Mouse (Mus musculus) megakaryocyte, embryonic 14.5 days (primary cell): ENCODE measurements around the gene Foxred2. TPM values are rescaled to one million over a fixed set of nuclear protein-coding genes. Genes with fewer than 3 reads are reported as not detected.

Source experiments
- H3K27me3 ChIP-seq: replicated peaks from 2 replicates; pipeline ENCODE3; 2012; ENCODE audit warnings: inconsistent platforms
- H3K36me3 ChIP-seq: replicated peaks from 2 replicates; pipeline ENCODE3; 2012; ENCODE audit warnings: low read length, inconsistent platforms, mixed read lengths
- H3K4me1 ChIP-seq: 2 replicates; pipeline ENCODE4 v1.6.1; 2012; ENCODE audit warnings: inconsistent platforms
- H3K4me3 ChIP-seq: replicated peaks from 2 replicates; pipeline ENCODE3; 2012; ENCODE audit warnings: moderate library complexity, mild to moderate bottlenecking, inconsistent platforms
- H3K9me3 ChIP-seq: 2 replicates; pipeline ENCODE4 v1.6.1; 2012; ENCODE audit warnings: inconsistent platforms
- FLI1 ChIP-seq: IDR thresholded peaks from 2 replicates; pipeline ENCODE4 v1.6.1; 2012; ENCODE audit warnings: low read length, inconsistent platforms, mixed read lengths
- GATA1 ChIP-seq: IDR thresholded peaks from 3 replicates; pipeline ENCODE4 v1.6.1; 2012; ENCODE audit warnings: mixed read lengths, low read length, inconsistent platforms, borderline replicate concordance
- polyA plus RNA-seq: library from polyadenylated mRNA; stranded (reverse); fragments of >175 nt; gene quantifications from 2 replicates; pipeline ENCODE4 v1.2.3, GENCODE M21; 2012; ENCODE audit warnings: low replicate concordance; ENCODE audit not compliant: insufficient read depth

Gene Foxred2
- polyA plus RNA-seq, 1 experiment = 0.66 TPM

DNA sequence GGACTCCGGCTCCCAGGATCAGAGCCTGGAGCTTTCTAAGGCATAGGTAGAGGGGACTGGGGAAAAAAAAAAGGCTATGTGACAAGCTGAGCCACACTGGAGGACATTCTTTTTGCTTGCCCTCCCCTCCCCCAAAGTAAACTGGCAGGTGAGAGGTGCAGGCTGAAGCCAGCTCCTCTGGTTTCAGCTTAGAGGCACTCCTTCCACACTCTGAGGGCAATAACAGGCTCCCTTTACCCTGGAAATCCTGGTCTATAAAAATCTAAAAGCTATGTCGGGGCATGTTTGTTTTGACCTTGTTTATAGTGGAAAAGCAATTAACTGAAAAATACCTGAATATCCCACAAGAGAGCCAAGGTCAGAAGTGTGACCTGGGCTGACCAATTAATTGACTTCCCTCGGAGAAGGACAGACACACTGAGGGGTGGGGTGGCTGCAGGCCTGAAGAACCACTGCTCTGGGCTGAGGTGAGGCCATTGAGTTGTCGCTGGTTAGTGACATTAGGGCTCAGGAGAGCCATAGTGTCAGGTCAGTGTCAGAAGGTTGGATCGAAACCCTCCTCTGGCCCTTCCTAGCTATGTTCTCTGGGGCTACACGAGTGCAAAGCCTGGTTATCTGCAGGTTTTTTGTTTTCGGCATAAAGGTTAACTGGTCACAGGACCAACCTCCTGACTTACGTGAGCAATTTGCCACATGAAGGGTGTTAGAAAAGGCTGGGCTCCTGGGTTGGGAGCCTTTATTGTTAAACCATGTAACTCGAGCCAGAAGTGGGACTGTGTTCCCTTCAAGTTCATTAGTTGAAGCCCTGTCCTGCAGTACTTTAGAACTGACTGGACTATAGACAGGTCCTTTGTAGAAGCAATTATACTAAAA, 48.6 kb downstream of the Foxred2 start:
- Histone ChIP-seq H3K36me3 (peaks cover 12% of the 10 kb centered on the region), H3K4me1 (peaks cover 82% of the 10 kb centered on the region), H3K4me3 (no peak overlapping the region), H3K27me3 (no peaks in the 10 kb centered on the region), H3K9me3 (no peaks in the 10 kb centered on the region)
- TF ChIP-seq FLI1 = no peak
- TF ChIP-seq GATA1 = no peak

- no peaks in the 10 kb centered on the region for H3K27me3 ChIP-seq
- peak overlapping the region; percentile 90 for H3K4me3 ChIP-seq
- TF ChIP-seq FLI1 (no peak), GATA1 (no peak)
Measured at GRCm38 (mm10) chr15:77906545-77906944, 50.0 kb downstream of the Foxred2 start.

GRCm38 (mm10) chr15:77906081-77906480, 50.4 kb downstream of the Foxred2 start:
- H3K4me1 ChIP-seq = peaks cover 69% of the 10 kb centered on the region
- H3K36me3 ChIP-seq = peaks cover 3% of the 10 kb centered on the region
- H3K9me3 ChIP-seq = no peaks in the 10 kb centered on the region
- peak overlapping the region; percentile 90 for H3K4me3 ChIP-seq
- no peaks in the 10 kb centered on the region for H3K27me3 ChIP-seq
- TF ChIP-seq GATA1 = no peak
- TF ChIP-seq FLI1 = no peak

More at GRCm38 (mm10) chr15:77906545-77906944, 50.0 kb downstream of the Foxred2 start:
- H3K9me3 ChIP-seq = no peaks in the 10 kb centered on the region
- peaks cover 73% of the 10 kb centered on the region for H3K4me1 ChIP-seq
- H3K36me3 ChIP-seq = peaks cover 3% of the 10 kb centered on the region

- TF ChIP-seq FLI1 (no peak), GATA1 (no peak)
- H3K9me3 ChIP-seq = no peaks in the 10 kb centered on the region
- H3K27me3 ChIP-seq = no peaks in the 10 kb centered on the region
- H3K36me3 ChIP-seq = peaks cover 3% of the 10 kb centered on the region
- peaks cover 63% of the 10 kb centered on the region for H3K4me1 ChIP-seq
- H3K4me3 ChIP-seq = peak overlapping the region; percentile 90
Measured at GRCm38 (mm10) chr15:77905275-77905970, 51.1 kb downstream of the Foxred2 start.

DNA sequence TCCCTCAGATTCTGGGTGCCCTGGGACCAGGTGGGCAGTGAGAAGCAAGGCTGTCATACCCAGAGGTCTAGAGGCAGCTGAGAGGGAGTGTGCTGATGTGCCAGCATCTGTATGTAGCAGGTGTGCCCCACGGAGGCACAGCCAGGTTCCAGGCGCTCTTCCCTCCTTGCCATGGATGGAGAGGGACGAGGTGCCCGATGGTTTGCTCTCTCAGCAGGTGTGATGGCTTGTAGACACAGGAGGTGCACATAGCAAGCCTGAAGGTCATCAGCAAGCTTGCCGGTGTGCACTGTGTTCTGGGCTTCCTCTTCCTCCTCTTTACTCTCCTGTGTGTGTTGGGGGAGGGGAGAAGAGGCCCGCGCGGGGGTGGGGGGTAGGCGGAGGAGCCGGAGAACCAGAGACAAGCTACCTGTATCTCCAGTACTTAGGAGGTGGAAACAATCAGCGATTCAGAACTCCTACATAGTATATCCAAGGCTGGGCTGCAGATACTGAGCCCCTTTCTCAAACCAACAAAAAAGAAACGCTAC, 52.1 kb downstream of the Foxred2 start:
- Histone ChIP-seq H3K9me3 (no peaks in the 10 kb centered on the region), H3K27me3 (no peaks in the 10 kb centered on the region), H3K4me3 (peak overlapping the region; percentile 90), H3K4me1 (peaks cover 57% of the 10 kb centered on the region), H3K36me3 (peaks cover 3% of the 10 kb centered on the region)
- no peak for TF ChIP-seq FLI1
- TF ChIP-seq GATA1 = no peak

GRCm38 (mm10) chr15:77903176-77903575, 53.3 kb downstream of the Foxred2 start:
- peaks cover 3% of the 10 kb centered on the region for H3K36me3 ChIP-seq
- H3K4me1 ChIP-seq = peaks cover 57% of the 10 kb centered on the region
- H3K4me3 ChIP-seq = peak overlapping the region; percentile 56
- no peaks in the 10 kb centered on the region for H3K9me3 ChIP-seq
- TF ChIP-seq GATA1 = no peak
- no peaks in the 10 kb centered on the region for H3K27me3 ChIP-seq

DNA sequence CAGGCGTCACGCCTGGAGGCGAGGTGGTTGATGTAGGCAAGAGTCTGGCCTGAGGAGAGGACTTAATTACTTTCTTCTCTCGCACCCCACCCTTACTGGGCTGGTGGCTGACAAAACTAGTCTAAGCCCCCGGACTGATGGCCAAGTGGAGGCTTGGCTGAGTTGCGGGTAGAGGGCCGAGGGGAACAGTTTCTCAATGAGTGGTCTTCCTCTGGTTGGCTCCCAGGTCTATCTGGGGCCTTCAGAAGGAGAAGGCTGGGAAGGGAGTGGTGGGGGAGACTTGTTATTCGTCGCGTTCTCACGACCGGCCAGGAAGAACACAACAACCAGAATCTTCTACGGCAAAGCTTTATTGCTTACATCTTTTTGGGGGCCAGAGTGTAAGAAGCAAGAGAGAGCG, 61.6 kb downstream of the Foxred2 start:
- Histone ChIP-seq H3K9me3 (no peaks in the 10 kb centered on the region), H3K4me1 (peaks cover 50% of the 10 kb centered on the region), H3K27me3 (no peaks in the 10 kb centered on the region), H3K36me3 (no peaks in the 10 kb centered on the region), H3K4me3 (no peak overlapping the region)
- no peak for TF ChIP-seq GATA1
- TF ChIP-seq FLI1 = no peak

DNA sequence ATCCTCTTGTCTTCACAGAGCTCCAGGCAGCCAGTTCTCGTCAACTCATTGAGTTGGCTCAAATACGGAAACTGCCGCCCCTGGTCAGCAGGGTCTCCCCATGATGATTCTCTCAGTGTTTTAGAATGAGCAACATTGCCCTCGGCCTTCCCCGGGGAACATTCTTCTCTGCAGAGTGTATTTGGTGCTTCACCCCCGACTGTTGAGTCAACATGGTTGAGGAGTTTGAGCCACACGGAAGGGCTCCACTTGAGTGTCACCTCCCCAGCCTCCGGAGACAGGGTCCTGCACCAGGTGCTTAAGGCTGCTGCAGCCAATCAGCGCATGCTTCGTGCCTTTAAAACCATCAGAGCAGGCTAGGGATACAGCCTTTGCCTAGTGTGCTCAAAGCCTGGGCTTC, 63.2 kb downstream of the Foxred2 start:
- Histone ChIP-seq H3K4me3 (peak overlapping the region; percentile 4), H3K9me3 (no peaks in the 10 kb centered on the region), H3K36me3 (no peaks in the 10 kb centered on the region), H3K4me1 (peaks cover 67% of the 10 kb centered on the region), H3K27me3 (no peaks in the 10 kb centered on the region)
- no peak for TF ChIP-seq FLI1
- no peak for TF ChIP-seq GATA1

- H3K9me3 ChIP-seq = no peaks in the 10 kb centered on the region
- H3K4me3 ChIP-seq = no peak overlapping the region
- no peaks in the 10 kb centered on the region for H3K27me3 ChIP-seq
- TF ChIP-seq FLI1 (no peak), GATA1 (no peak)
- no peaks in the 10 kb centered on the region for H3K36me3 ChIP-seq
- H3K4me1 ChIP-seq = peaks cover 75% of the 10 kb centered on the region
Measured at GRCm38 (mm10) chr15:77892420-77892819, 64.1 kb downstream of the Foxred2 start.

DNA sequence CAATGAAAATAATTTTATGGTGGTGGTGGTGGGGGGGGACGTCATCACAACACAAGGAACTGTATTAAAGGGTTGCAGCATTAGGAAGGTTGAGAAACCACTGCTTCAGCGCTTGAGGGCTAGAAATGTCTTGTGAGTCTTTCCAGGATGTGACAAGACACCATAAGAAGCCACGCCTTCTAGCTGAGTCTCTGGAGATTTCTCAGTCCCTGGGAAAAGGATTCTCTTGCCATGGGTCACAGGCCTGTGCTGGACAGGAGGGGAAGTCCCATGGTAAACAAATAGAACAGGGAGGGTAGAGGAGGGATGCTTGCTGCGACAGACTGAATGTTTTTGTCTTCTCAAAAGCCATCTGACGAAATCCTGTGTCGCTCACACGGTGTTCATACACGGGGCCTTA, 64.8 kb downstream of the Foxred2 start:
- peaks cover 82% of the 10 kb centered on the region for H3K4me1 ChIP-seq
- no peak overlapping the region for H3K4me3 ChIP-seq
- H3K27me3 ChIP-seq = no peaks in the 10 kb centered on the region
- no peaks in the 10 kb centered on the region for H3K9me3 ChIP-seq
- TF ChIP-seq FLI1 (no peak), GATA1 (no peak)
- H3K36me3 ChIP-seq = no peaks in the 10 kb centered on the region

Other genes starting within 250 kb of the Foxred2 start
- gene Apol9b, start 227.7 kb downstream of the Foxred2 start, polyA plus RNA-seq = 1.2 TPM in 1 of 2 replicates, not detected in the other
- gene Apol8, start 199.7 kb downstream of the Foxred2 start, polyA plus RNA-seq = 0.82 and 2.7 TPM in 2 replicates
- 1,439 and 1,641 TPM in 2 replicates for gene Myh9, start 114.5 kb downstream of the Foxred2 start, polyA plus RNA-seq
- gene Txn2, start 27.7 kb downstream of the Foxred2 start, polyA plus RNA-seq = 186 and 405 TPM in 2 replicates
- 15.2 and 40.0 TPM in 2 replicates for gene Eif3d, start 14.1 kb upstream of the Foxred2 start, polyA plus RNA-seq
- gene Cacng2, start 163.3 kb upstream of the Foxred2 start, polyA plus RNA-seq = not detected in 2 replicates
- 132 and 388 TPM in 2 replicates for gene Ift27, start 217.4 kb upstream of the Foxred2 start, polyA plus RNA-seq
- gene Pvalb, start 249.7 kb upstream of the Foxred2 start, polyA plus RNA-seq = not detected in 2 replicates